Mouse (Mus musculus) kidney, adult 2 months (tissue): Measurements from ENCODE around the gene Wnt5b. TPM values are rescaled to one million over a fixed set of nuclear protein-coding genes. Genes with fewer than 3 reads are reported as not detected.

Experiments
- DNase-seq: peaks from one replicate; pipeline ENCODE4 v3.0.0; 2021
- H3K27ac ChIP-seq: fragments of 200-500 bp; 2 replicates; pipeline ENCODE4 v1.5.1; 2012; ENCODE audit warnings: low read depth, low read length, control low read depth, inconsistent platforms; ENCODE audit not compliant: insufficient read depth
- H3K27me3 ChIP-seq: fragments of 200-500 bp; replicated peaks from 2 replicates; pipeline ENCODE4 v1.6.1; 2012; ENCODE audit warnings: mild to moderate bottlenecking, moderate library complexity, low read length, inconsistent platforms; ENCODE audit not compliant: control insufficient read depth, insufficient read depth
- H3K36me3 ChIP-seq: fragments of 200-500 bp; 2 replicates; pipeline ENCODE4 v1.6.1; 2012; ENCODE audit warnings: mild to moderate bottlenecking, moderate library complexity, low read length, inconsistent platforms; ENCODE audit not compliant: control insufficient read depth, insufficient read depth
- H3K4me1 ChIP-seq: fragments of 200-500 bp; 2 replicates; pipeline ENCODE4 v1.6.1; 2011; ENCODE audit warnings: low read length; ENCODE audit not compliant: control insufficient read depth, insufficient read depth
- H3K4me3 ChIP-seq: fragments of 200-500 bp; 2 replicates; pipeline ENCODE4 v1.5.1; 2011; ENCODE audit warnings: mild to moderate bottlenecking, low read depth, low read length, control low read depth; ENCODE audit not compliant: insufficient read depth
- CTCF ChIP-seq: fragments of 200-500 bp; conservative IDR thresholded peaks from 2 replicates; pipeline ENCODE4 v1.5.1; 2011; ENCODE audit warnings: low read depth, mild to moderate bottlenecking, control low read depth, low read length, moderate library complexity, mixed read lengths; ENCODE audit not compliant: insufficient read depth, insufficient read length
- POLR2A ChIP-seq: fragments of 200-500 bp; IDR thresholded peaks from one replicate; pipeline ENCODE4 v1.6.1; 2011; ENCODE audit warnings: low read depth, low read length, control low read depth
- WGBS: fragments of 180-500 bp; shearing (Covaris S2); methylation state at CpG from one replicate; pipeline ENCODE4 v1.1.7; 2018; 5-methylcytosine and 5-hydroxymethylcytosine counted together
- polyA plus RNA-seq: library from polyadenylated mRNA; depleted of rRNA; stranded (reverse); fragments of >200 nt; gene quantifications from 2 replicates; pipeline ENCODE4 v1.2.3, GENCODE M21; 2012

The Wnt5b gene
- polyA plus RNA-seq, 1 experiment = 6.2 TPM

- TF ChIP-seq CTCF (no peak), POLR2A (peak; percentile 7)
- H3K4me3 ChIP-seq = peak within 1 kb of the TSS; percentile 81
- H3K36me3 ChIP-seq = no peaks in the 10 kb centered on the region
- peaks cover 12% of the 10 kb centered on the region; the same call in 1 of the 2 replicates for H3K4me1 ChIP-seq
- peak within 1 kb of the TSS; percentile 97 for H3K27ac ChIP-seq
- 7% methylated on average over 100 of the region's 101 CpGs for WGBS
- DNase-seq = peak; percentile 72
- H3K27me3 ChIP-seq = no peaks in the 10 kb centered on the region
These were observed 64.7 kb downstream of the Wnt5b start, which contains the start of gene Fbxl14 for GRCm38 (mm10) chr6:119479343-119479875. Gene Fbxl14 (plus strand): TSS chr6:119479668.

DNA sequence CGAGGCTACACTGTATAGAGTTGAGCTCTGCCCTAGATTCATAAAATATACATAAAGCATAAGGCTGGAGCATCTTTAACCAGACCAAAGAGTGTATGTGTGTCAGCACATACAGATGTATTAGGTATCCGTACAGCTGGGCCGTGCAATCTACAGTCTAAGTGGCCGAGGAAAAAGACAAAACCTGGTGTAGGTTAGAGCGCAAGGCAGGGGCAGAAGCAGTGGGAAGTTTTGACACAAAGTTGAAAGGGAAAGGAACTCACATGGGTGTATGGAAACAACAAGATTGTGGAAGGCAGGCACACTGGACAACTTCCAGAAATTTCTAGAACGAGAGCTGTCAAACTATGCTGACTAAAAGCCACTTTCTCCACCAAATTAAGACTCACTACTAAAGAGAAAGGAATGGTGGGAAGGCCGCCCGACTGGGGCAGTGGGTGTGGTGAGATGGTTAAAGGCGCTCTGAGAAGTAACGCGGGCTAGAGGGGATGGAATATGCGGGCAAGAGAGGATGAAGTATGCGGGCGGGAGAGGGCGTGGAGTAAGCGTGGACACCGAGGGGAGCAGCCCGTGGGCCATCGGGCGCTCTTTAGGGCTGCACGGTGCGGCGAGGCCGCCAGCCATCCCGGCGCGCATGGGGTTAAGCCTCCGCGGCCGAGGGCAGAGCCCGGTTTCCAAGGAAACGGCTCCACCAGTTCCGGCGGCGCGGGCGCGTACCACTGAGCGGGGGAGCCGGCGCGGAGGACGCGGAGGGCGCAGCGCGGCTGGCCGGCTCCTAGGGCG lies 65.4 kb downstream of the Wnt5b start:
- DNase-seq = peak; percentile 92
- no peak for TF ChIP-seq CTCF
- peak; percentile 5 for TF ChIP-seq POLR2A
- H3K27ac ChIP-seq = peak overlapping the region; percentile 97
- H3K36me3 ChIP-seq = no peaks in the 10 kb centered on the region
- under 1% methylated on average over 49 of the region's 49 CpGs for WGBS
- H3K27me3 ChIP-seq = no peaks in the 10 kb centered on the region
- peak overlapping the region; percentile 81 for H3K4me3 ChIP-seq
- peaks cover 12% of the 10 kb centered on the region; the same call in 1 of the 2 replicates for H3K4me1 ChIP-seq

DNA sequence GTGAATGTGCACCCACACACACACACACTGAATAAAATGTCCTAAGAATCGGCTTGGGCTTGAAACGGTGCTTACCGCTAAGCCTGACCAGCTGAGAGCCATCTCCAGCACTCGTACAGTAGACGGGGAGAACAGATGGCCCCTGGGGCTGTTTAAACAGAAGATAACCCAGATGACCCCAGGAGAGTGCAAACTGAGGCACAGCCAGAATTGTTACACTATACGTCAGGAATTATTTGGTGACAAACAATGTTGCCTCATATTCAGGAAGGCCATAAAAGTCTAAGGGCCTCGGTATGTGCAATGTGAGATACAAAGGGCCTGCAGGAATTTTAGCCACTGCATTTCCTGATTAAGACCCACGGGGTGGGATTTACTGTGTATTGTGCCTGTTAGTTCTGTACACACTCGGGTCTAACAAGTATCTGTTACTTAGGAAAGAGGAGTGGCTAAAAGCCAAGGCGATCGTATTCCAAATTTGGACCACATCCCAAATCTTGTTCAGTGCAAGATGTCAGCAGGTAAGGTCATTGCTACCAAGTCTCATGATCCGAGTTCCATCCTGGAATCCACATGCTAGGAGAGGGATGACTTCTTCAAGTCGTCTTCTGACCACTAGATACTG lies 66.3 kb downstream of the Wnt5b start:
- 34% methylated on average over 13 of the region's 13 CpGs for WGBS
- Histone ChIP-seq H3K4me1 (peaks cover 12% of the 10 kb centered on the region; the same call in 1 of the 2 replicates), H3K27ac (no peak overlapping the region; the same call in 1 of the 2 replicates), H3K27me3 (no peaks in the 10 kb centered on the region), H3K36me3 (no peaks in the 10 kb centered on the region), H3K4me3 (no peak overlapping the region)
- TF ChIP-seq CTCF = no peak
- TF ChIP-seq POLR2A = no peak
- DNase-seq = peak; percentile 38

DNA sequence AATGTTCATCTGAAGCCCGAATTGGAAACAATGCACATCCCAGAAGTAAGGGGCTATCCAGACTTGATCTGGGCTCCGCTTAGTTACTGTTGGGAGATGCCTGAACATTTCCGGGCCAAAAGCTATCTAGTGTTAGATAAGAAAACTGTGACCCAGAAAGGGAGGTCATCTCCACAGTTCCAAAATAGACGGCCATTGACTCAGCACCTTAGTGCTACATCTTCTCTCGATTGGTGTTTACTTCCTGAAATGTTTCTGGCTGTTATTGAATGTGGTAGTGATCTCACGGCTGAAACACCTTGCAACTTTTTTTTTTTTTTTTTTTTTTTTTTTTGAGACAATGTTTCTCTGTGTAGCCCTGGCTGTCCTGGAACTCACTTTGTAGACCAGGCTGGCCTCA lies 68.2 kb downstream of the Wnt5b start:
- H3K27me3 ChIP-seq = no peaks in the 10 kb centered on the region
- H3K4me3 ChIP-seq = no peak overlapping the region
- H3K4me1 ChIP-seq = peaks cover 15% of the 10 kb centered on the region; the same call in 1 of the 2 replicates
- TF ChIP-seq POLR2A = no peak
- no peak for TF ChIP-seq CTCF
- H3K36me3 ChIP-seq = no peaks in the 10 kb centered on the region
- WGBS = 82% methylated on average over 6 of the region's 6 CpGs
- no peak overlapping the region for H3K27ac ChIP-seq
- DNase-seq = no peak

DNA sequence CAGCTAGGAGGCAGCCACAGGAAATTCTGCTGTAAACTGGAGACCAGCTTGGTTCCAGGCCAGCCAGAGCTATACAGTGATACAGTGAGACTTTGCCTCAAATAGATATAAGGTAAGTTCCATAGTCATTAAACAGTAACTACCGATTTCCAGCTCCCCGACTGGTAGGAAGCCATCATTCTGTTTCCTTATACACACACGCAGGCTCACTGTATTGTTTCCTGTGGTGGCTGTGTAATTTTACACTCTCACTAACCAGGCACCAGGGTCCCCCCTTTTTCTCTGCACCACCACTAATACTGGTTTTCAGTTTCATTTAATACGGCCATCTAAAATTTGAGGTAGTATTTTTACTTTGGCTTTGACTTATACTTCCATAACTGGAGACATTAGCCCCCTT lies 70.2 kb downstream of the Wnt5b start:
- H3K27ac ChIP-seq = no peak overlapping the region
- H3K27me3 ChIP-seq = no peaks in the 10 kb centered on the region
- WGBS = 69% methylated on average over 4 of the region's 4 CpGs
- no peak for DNase-seq
- H3K4me3 ChIP-seq = no peak overlapping the region
- TF ChIP-seq CTCF (no peak), POLR2A (no peak)
- H3K4me1 ChIP-seq = peaks cover 11% of the 10 kb centered on the region; the same call in 1 of the 2 replicates
- H3K36me3 ChIP-seq = no peaks in the 10 kb centered on the region

DNA sequence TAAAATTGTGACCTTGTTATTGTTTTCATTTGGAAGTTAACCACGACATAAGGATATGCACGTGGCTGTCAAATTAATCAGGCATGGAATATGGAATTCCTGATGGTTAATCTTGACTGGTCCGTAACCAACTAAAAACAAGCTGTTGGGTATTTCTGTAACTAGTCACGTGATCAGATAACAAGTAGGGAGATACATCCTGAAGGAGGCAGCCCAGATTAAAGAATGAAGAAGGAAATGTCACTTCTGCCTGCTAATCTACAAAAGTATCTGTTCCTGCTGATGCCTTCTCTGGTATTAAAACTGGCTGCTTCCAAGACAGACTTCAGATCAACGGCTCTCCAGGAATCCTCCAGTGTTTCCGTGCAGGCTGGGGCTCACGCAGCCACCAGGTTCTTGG lies 70.7 kb downstream of the Wnt5b start:
- DNase-seq = no peak
- no peak overlapping the region for H3K4me3 ChIP-seq
- no peaks in the 10 kb centered on the region for H3K36me3 ChIP-seq
- H3K27ac ChIP-seq = no peak overlapping the region
- 70% methylated on average over 7 of the region's 7 CpGs for WGBS
- peaks cover 11% of the 10 kb centered on the region; the same call in 1 of the 2 replicates for H3K4me1 ChIP-seq
- no peaks in the 10 kb centered on the region for H3K27me3 ChIP-seq
- TF ChIP-seq POLR2A (no peak), CTCF (no peak)

DNA sequence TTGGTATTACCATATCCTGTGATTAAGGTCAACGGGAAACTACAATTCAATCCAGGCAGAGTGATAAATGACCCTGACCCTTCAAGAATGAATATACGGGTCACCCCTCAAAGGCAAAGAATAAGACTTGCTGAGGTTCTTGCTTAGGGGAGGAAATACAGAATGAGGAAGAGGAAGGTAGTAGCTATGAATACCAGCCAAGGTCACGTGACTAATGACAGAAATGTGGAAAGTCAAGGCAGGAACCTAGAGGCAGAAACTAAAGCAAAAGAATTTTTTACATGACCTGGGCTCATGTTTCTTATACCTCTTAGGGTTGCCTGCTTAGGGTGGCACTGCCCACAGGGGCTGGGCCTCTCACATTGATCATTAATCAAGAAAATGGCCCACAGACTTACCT lies 71.4 kb downstream of the Wnt5b start:
- H3K27me3 ChIP-seq = no peaks in the 10 kb centered on the region
- H3K4me1 ChIP-seq = peaks cover 14% of the 10 kb centered on the region; the same call in 1 of the 2 replicates
- H3K27ac ChIP-seq = no peak overlapping the region
- TF ChIP-seq POLR2A (no peak), CTCF (no peak)
- H3K36me3 ChIP-seq = no peaks in the 10 kb centered on the region
- H3K4me3 ChIP-seq = no peak overlapping the region
- DNase-seq = no peak
- WGBS = 50% methylated on average over 3 of the region's 3 CpGs
